Mouse (Mus musculus) G1E (cell line): ENCODE results near the gene Ssc5d. TPM values are rescaled to one million over a fixed set of nuclear protein-coding genes. Genes with fewer than 3 reads are reported as not detected.

ENCODE experiments used
- ATAC-seq: 2 replicates; pipeline ENCODE4 v1.8.0; 2016; ENCODE audit warnings: mild to moderate bottlenecking; ENCODE audit not compliant: insufficient number of reproducible peaks, poor library complexity, low FRiP score, severe bottlenecking; ENCODE audit errors: extremely low read depth
- DNase-seq: peaks from one replicate; pipeline ENCODE4 v3.0.0; 2012; ENCODE audit warnings: low spot score
- H3K27me3 ChIP-seq: 2 replicates; pipeline ENCODE4 v1.6.1; 2012; ENCODE audit warnings: mild to moderate bottlenecking, low read length, inconsistent platforms; ENCODE audit not compliant: insufficient read depth
- H3K36me3 ChIP-seq: replicated peaks from 2 replicates; pipeline ENCODE3; 2012; ENCODE audit warnings: mild to moderate bottlenecking, inconsistent platforms
- H3K4me1 ChIP-seq: 2 replicates; pipeline ENCODE4 v1.6.1; 2012; ENCODE audit warnings: low read depth, low read length, inconsistent platforms, mixed read lengths; ENCODE audit not compliant: insufficient read depth
- H3K4me3 ChIP-seq: 2 replicates; pipeline ENCODE4 v1.5.1; 2012; ENCODE audit warnings: low read depth, mild to moderate bottlenecking, inconsistent platforms, low read length, moderate library complexity, mixed read lengths
- H3K9me3 ChIP-seq: replicated peaks from 2 replicates; pipeline ENCODE4 v1.6.1; 2012; ENCODE audit warnings: inconsistent platforms
- CTCF ChIP-seq: IDR thresholded peaks from 2 replicates; pipeline ENCODE4 v1.5.1; 2012; ENCODE audit warnings: low read depth, low read length, inconsistent platforms, mixed read lengths
- GATA1 ChIP-seq: IDR thresholded peaks from 2 replicates; pipeline ENCODE4 v1.6.1; 2012; ENCODE audit warnings: borderline replicate concordance, low read length, inconsistent platforms, mixed read lengths
- GATA2 ChIP-seq: IDR thresholded peaks from 2 replicates; pipeline ENCODE4 v1.6.1; 2012; ENCODE audit warnings: low read depth, low read length, inconsistent platforms, borderline replicate concordance
- POLR2AphosphoS5 ChIP-seq: IDR thresholded peaks from 2 replicates; pipeline ENCODE4 v1.6.1; 2012; ENCODE audit warnings: low read depth, low read length, inconsistent platforms; ENCODE audit not compliant: insufficient replicate concordance
- TAL1 ChIP-seq: conservative IDR thresholded peaks from 2 replicates; pipeline ENCODE4 v1.6.1; 2012; ENCODE audit warnings: low read depth, low read length, inconsistent platforms, mixed read lengths
- polyA plus RNA-seq: library from polyadenylated mRNA; stranded (reverse); fragments of >175 nt; gene quantifications from 2 replicates; pipeline ENCODE4 v1.2.3, GENCODE M21; 2012
- total RNA-seq, 2 experiments: library from RNA; stranded (forward) in 1 of 2; stranded (reverse) in 1 of 2; fragments of 200-1000 nt in 1 of 2; fragments of >200 nt in 1 of 2; fragmentation: Nextera tagmentation in 1 of 2; gene quantifications; 2 replicates each; pipeline ENCODE4 v1.2.3; 2014 to 2017

Ssc5d gene
- total and polyA plus RNA-seq, 3 experiments: 0.02 to 0.05 TPM; not detected in 1

DNA sequence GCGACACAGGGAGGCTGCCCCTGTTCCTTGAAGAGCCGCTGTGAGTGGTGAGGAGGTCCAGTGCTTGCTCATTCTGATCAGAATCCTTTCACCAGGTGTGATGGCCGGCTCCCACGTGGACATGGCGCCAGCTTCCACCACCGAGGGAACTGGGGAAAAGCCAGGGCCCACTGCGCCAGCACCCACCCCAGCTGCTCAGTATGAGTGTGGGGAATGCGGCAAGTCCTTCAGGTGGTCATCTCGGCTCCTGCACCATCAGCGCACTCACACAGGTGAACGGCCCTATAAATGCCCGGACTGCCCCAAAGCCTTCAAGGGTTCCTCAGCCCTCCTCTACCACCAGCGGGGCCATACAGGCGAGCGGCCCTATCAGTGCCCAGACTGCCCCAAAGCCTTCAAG, 6.9 kb upstream of the Ssc5d start:
- peaks cover 4% of the 10 kb centered on the region; the same call in 1 of the 2 replicates for H3K27me3 ChIP-seq
- peaks cover 6% of the 10 kb centered on the region; the same call in 1 of the 2 replicates for H3K9me3 ChIP-seq
- DNase-seq: no peak
- peaks cover 56% of the 10 kb centered on the region for H3K36me3 ChIP-seq
- peaks cover 52% of the 10 kb centered on the region for H3K4me1 ChIP-seq
- no peak overlapping the region for H3K4me3 ChIP-seq
- no peak for ATAC-seq
- TF ChIP-seq CTCF (no peak), TAL1 (no peak), GATA1 (no peak), GATA2 (no peak), POLR2AphosphoS5 (no peak)

DNA sequence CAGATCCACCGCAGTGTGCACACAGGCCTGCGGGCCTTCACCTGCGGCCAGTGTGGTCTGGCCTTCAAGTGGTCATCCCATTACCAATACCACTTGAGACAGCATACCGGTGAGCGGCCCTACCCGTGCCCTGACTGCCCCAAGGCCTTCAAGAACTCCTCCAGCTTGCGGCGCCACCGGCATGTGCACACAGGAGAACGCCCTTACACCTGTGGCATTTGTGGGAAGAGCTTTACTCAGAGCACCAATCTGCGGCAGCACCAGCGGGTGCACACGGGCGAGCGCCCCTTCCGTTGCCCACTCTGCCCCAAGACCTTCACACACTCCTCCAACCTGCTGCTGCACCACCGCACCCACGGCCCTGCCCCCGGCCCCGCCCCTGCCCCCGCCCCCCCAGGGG, 6.5 kb upstream of the Ssc5d start:
- Histone ChIP-seq H3K36me3 (peaks cover 56% of the 10 kb centered on the region), H3K9me3 (peaks cover 6% of the 10 kb centered on the region; the same call in 1 of the 2 replicates), H3K4me3 (no peak overlapping the region), H3K4me1 (peaks cover 50% of the 10 kb centered on the region), H3K27me3 (peaks cover 8% of the 10 kb centered on the region; the same call in 1 of the 2 replicates)
- ATAC-seq: no peak
- TF ChIP-seq GATA2: no peak
- no peak for TF ChIP-seq TAL1
- TF ChIP-seq CTCF: no peak
- TF ChIP-seq POLR2AphosphoS5: no peak
- no peak for TF ChIP-seq GATA1
- no peak for DNase-seq

DNA sequence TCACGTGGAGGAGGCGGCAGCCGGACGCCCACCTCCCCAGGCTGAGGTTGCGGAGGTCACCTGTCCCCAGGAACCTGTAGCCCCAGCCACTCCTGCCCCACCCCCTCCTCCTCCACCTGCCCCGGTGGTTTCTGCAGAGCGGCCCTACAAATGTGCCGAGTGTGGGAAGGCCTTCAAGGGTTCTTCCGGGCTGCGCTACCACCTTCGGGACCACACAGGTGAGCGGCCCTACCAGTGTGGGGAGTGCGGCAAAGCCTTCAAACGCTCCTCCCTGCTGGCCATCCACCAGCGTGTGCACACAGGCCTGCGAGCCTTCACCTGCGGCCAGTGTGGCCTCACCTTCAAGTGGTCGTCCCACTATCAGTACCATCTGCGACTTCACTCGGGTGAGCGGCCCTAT, 5.6 kb upstream of the Ssc5d start:
- TF ChIP-seq TAL1 (no peak), POLR2AphosphoS5 (no peak), CTCF (no peak), GATA2 (no peak), GATA1 (no peak)
- Histone ChIP-seq H3K36me3 (peaks cover 56% of the 10 kb centered on the region), H3K27me3 (peaks cover 12% of the 10 kb centered on the region; the same call in 1 of the 2 replicates), H3K4me1 (peaks cover 51% of the 10 kb centered on the region), H3K4me3 (no peak overlapping the region; the same call in 1 of the 2 replicates), H3K9me3 (peaks cover 6% of the 10 kb centered on the region; the same call in 1 of the 2 replicates)
- ATAC-seq (no peak), DNase-seq (no peak)

DNA sequence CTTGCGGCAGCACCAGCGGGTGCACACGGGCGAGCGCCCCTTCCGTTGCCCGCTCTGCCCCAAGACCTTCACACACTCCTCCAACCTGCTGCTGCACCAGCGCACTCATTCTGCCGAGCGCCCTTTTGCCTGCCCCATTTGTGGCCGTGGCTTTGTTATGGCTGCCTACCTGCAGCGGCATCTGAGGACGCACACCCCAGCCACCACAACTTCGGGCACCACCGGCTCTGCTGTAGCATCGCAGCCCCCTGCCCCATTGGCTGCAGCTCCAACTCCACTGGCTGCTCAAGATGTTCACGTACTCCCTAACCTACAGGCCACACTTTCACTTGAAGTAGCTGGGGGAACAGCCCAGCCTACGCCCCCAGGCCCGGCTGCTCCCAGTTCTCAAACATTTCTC, 5.1 kb upstream of the Ssc5d start:
- Histone ChIP-seq H3K27me3 (peaks cover 14% of the 10 kb centered on the region; the same call in 1 of the 2 replicates), H3K4me1 (peaks cover 51% of the 10 kb centered on the region), H3K4me3 (no peak overlapping the region; the same call in 1 of the 2 replicates), H3K9me3 (peaks cover 6% of the 10 kb centered on the region; the same call in 1 of the 2 replicates), H3K36me3 (peaks cover 56% of the 10 kb centered on the region)
- DNase-seq (no peak), ATAC-seq (no peak)
- TF ChIP-seq CTCF (no peak), TAL1 (no peak), POLR2AphosphoS5 (no peak), GATA2 (no peak), GATA1 (no peak)

DNA sequence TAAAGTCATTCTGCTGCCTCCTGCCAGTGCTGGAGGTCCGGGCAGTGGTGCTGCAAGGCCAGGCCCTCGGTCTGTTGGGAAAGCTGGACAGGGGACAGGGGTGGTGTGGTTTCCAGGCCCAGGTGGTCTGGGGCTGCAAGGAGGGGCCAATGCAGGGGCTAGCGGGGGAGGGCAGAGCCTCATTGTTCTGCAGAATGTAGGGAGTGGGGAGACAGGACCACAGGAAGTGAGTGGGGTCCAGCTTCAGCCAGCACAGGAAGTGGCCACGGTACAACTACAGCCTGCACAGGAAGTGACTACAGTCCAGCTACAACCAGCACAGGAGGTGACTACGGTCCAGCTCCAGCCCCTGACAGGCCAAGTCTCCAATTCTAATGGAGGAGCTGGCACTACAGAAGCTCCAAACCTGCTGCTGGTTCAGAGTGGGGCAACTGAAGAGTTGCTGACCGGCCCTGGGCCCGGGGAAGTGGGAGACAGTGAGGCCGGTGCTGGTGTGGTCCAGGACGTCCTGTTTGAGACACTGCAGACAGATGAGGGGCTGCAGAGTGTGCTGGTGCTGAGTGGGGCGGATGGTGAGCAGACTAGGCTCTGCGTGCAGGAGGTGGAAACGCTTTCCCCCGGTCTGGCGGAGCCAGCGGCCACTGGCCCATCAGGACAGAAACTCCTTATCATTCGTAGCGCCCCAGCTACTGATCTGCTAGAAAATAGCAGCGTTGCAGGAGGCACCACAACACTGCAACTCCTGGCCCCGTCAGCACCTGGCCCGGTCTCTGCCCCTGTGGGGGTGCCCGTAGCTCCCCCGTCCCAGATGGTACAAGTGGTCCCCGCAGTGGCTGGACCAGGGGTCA, 4.4 kb upstream of the Ssc5d start:
- Histone ChIP-seq H3K9me3 (peaks cover 6% of the 10 kb centered on the region; the same call in 1 of the 2 replicates), H3K4me1 (peaks cover 45% of the 10 kb centered on the region), H3K4me3 (no peak overlapping the region), H3K27me3 (peaks cover 17% of the 10 kb centered on the region; the same call in 1 of the 2 replicates), H3K36me3 (peaks cover 55% of the 10 kb centered on the region)
- TF ChIP-seq GATA1: no peak
- ATAC-seq (no peak), DNase-seq (no peak)

DNA sequence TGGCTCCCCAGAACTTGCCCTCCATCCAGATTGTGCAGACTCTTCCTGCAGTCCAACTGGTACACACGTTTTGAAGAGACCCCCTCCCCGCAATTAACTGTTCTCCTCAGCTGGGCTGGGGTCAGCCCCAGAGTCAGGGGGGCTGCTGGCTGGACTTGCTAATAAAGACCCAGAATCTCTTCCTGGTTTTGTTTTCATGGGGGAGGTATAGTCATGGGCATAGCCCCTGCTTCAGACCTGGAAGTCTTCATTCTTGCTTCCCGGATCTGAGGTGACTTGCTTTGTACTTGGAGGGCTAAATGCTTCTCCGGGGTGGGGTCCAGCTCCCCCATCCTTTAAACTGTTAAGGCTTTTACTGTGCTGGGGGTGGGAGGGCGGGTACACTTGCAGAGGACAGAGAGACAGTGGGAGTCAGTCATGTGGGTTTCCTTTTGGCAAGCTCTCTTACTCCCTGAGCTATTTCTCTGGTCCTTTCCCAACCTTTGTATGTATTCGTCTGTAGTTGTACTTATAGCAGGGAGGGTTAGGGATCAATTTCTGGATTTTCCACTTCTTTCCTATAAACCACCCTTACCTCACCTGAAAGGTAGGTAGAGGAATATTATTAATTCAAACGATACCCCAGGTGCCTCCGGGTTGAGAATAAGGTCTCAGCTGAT, 3.6 kb upstream of the Ssc5d start, which contains the start of gene Nat14:
Nat14 (plus strand) TSS at position 205 of the 659 bp plus-strand sequence.
- H3K4me1 ChIP-seq: peaks cover 38% of the 10 kb centered on the region
- H3K27me3 ChIP-seq: peaks cover 25% of the 10 kb centered on the region
- H3K4me3 ChIP-seq: peak within 1 kb of the TSS; percentile 15; the same call in 1 of the 2 replicates
- peaks cover 6% of the 10 kb centered on the region; the same call in 1 of the 2 replicates for H3K9me3 ChIP-seq
- peaks cover 47% of the 10 kb centered on the region for H3K36me3 ChIP-seq
- TF ChIP-seq CTCF (no peak), GATA2 (no peak), GATA1 (no peak), TAL1 (no peak), POLR2AphosphoS5 (no peak)
- ATAC-seq: no peak
- DNase-seq: no peak
